Mouse (Mus musculus) olfactory bulb, adult 2 months (tissue): ENCODE data around the gene Fxyd5.

Experiments
- CTCF ChIP-seq: fragments of 200-500 bp; IDR thresholded peaks from 2 replicates; pipeline ENCODE4 v1.5.1; 2012; ENCODE audit warnings: low read depth, mild to moderate bottlenecking, low read length, moderate library complexity; ENCODE audit not compliant: insufficient read depth
- POLR2A ChIP-seq: fragments of 200-500 bp; IDR thresholded peaks from 2 replicates; pipeline ENCODE4 v1.6.1; 2012; ENCODE audit warnings: mild to moderate bottlenecking, low read depth, low read length, moderate library complexity; ENCODE audit not compliant: insufficient read depth

DNA sequence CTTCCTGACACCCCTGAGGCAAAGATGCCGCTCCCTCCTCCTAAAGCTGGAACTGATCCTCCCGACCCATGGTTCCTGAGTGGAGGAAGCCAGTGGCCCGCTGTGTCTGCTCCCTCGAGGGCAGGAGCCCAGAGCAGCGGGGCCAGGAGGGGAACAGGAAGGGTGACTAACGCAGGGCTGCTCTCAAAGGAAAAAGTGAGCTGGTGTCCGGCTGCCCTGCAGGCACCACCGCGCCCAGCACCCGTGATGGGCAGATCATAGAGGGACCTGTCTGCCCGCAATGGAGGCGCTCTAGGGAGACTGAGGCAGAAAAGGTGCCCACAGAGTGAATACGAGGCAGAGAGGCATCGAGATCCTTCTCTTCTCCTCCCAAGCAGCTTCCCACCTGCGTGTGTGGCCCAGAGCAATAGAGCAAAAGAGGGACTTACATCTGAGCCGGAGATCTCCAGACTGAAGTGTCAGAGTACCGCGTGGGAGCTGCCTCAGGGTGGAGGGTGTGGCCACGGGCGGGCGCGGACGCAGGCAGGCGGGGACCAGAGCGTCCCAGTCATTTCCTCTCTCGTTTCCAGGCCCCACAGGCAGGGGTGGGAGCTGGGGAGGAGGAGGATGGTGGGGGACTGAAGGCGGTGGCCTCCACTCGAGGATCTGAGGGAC is 492 bp downstream of the Fxyd5 start:
- no peak for TF ChIP-seq CTCF
- no peak for TF ChIP-seq POLR2A
